Mouse (Mus musculus): Measurements from ENCODE around the gene Racgap1.

Racgap1 gene

DNA sequence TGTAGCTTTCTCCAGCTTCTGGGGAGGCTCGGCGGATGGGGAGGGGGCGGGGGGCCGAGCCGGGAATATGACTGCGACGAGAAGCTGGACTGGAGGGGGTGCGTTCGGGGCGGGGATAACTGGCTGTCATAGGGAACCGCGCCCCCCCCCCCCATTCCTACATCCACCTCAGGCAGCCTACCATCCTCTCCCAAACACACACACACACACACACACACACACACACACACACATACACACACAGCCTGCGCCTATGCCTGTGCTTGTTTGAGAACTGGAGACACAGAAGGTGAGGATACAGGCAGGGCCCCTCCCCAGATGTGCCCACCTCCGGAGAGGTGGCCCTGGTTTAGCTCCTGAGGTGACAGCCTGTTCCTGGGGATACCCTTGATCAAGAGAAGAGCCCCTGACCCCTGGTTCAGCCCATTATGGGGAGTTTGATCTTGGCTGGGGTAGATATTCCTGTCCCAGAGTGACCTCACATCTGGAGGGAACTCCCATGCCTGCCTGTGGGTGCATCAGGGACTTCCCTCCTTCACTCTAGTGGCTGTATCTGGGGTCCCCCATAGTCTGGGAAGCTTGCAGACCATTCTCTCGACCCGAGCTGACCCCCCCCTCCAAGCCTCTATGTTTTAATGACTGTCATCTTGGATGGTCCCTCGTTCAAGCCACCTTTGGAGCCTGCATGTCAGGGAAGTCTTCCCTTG is 19.7 kb upstream of the Racgap1 start:
- no peak for TF ChIP-seq GATA4 (IDR thresholded peaks at IDR 0.05; ENCODE audit: insufficient replicate concordance, low read length)

- TF ChIP-seq GATA4 (IDR thresholded peaks at IDR 0.05; ENCODE audit: insufficient replicate concordance, low read length), result no peak
Observed at GRCm38 (mm10) chr15:99670154-99670821, 18.8 kb upstream of the Racgap1 start, which contains the start of gene Asic1. Gene Asic1, plus strand, starts transcription at chr15:99670368.

DNA sequence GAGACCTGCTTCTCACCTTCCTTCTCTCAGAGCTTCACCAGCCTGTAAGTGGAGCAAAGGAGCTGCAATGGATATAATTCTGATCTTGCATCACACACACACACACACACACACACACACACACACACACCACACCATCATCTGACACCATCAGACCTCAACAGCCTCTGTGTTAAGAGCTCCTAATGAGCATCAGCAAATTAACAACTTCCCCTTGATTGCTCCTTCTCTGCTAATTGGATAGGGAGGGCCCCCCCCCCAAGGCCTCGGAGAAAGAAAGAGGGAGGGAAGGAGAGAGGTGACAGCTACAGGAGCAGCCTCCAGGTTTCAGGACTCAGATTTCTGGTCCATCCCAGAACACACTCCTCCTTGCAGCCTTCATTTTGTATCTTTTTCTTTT is 17.9 kb upstream of the Racgap1 start:
- no peak for TF ChIP-seq GATA4 (IDR thresholded peaks at IDR 0.05; ENCODE audit: insufficient replicate concordance, low read length)

GRCm38 (mm10) chr15:99668881-99669280 is 17.4 kb upstream of the Racgap1 start:
- no peak for TF ChIP-seq GATA4 (IDR thresholded peaks at IDR 0.05; ENCODE audit: insufficient replicate concordance, low read length)

- TF ChIP-seq GATA4 (IDR thresholded peaks at IDR 0.05; ENCODE audit: insufficient replicate concordance, low read length), result no peak
Observed at GRCm38 (mm10) chr15:99667544-99667943, 16.1 kb upstream of the Racgap1 start.

DNA sequence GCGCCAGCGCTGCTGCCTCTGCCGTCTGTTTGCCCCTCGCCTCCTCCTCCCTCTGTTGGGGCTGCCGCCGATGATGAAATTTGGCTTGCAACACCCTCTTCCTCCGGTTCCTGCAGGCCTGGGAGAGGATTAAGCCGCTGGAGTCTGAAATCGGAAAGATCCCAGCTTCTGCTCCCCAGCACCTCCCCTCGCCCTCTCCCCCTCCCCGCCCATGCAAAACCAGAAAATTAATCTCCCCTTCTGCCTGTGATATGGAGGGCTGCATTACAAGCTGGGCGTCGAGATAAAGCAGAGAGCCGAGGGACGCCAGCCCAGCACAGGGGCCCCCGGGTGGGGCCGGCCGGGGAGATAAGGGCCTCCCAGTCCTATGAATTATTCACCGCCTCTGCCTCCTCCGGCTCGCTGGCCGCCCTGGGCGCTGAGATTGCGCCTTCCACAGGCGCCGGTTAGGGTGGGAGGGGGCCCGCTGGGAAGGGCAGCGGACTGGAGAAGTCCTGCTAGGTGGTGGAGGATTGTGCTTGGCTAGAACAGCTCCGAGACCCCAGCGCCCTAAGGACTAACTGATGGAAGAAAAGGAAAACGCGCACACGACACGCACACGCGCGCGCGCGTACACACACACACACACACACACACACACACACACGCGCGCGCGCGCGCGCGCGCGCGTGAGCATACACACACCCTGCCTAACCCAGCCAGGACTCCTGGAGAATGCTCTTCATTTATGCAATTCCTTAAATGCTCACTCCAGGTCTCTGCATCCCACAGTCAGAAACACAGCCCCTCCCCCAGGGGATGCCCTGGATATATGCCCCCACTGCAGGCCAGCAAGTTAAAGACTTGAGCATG is 13.4 kb upstream of the Racgap1 start:
- TF ChIP-seq GATA4 (IDR thresholded peaks at IDR 0.05; ENCODE audit: insufficient replicate concordance, low read length), result peak; percentile 26; the same call in 1 of the 2 replicates

- no peak for TF ChIP-seq GATA4 (IDR thresholded peaks at IDR 0.05; ENCODE audit: insufficient replicate concordance, low read length)
Observed at GRCm38 (mm10) chr15:99663964-99664599, 12.6 kb upstream of the Racgap1 start.

DNA sequence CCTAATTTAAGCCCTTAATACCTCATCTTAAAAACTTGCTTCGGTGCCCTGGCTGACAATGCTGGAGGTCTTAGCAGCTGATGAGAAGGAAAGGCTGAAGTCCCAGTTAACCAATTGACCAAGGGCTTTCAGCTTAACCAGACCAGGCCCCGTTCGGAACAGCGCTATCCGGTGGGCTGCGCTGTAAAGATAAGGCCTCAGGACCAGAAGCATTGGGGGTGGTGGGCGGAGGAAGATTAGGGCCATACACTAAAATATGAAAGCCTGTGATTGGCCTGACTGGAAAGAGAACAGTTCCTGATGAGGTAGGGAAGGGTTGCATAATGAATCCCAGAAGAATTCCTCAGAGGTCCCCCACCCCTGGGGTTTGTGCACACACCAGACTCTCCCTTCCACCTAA is 10.9 kb upstream of the Racgap1 start:
- no peak for TF ChIP-seq GATA4 (IDR thresholded peaks at IDR 0.05; ENCODE audit: insufficient replicate concordance, low read length)

- TF ChIP-seq GATA4 (IDR thresholded peaks at IDR 0.05; ENCODE audit: insufficient replicate concordance, low read length), result no peak
Observed at GRCm38 (mm10) chr15:99661121-99661830, 9.8 kb upstream of the Racgap1 start.

- TF ChIP-seq GATA4 (IDR thresholded peaks at IDR 0.05; ENCODE audit: insufficient replicate concordance, low read length), result no peak
Observed at GRCm38 (mm10) chr15:99658437-99658836, 7.0 kb upstream of the Racgap1 start.

GRCm38 (mm10) chr15:99655956-99656355 is 4.5 kb upstream of the Racgap1 start:
- no peak for TF ChIP-seq GATA4 (IDR thresholded peaks at IDR 0.05; ENCODE audit: insufficient replicate concordance, low read length)

GRCm38 (mm10) chr15:99653876-99654275 is 2.4 kb upstream of the Racgap1 start:
- no peak for TF ChIP-seq GATA4 (IDR thresholded peaks at IDR 0.05; ENCODE audit: insufficient replicate concordance, low read length)

DNA sequence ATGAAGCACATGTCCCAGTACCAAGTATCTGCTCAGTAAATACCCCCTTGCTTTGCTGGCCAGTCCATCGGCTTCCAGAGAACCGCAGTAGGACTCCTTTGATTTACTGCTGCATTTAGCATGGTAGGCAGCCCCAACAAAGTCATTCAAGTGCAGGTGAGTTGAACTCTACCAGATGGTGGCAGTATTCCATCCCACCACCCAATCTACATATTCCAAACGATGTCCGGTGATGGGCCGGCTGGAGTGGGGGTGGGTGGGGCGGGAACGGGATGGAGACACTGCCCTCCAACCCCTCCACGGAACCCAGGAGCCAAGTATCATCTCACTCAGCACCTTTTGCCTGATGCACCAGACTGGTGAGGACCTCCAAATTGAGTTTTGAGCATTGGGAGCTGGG is 1.8 kb upstream of the Racgap1 start:
- TF ChIP-seq GATA4 (IDR thresholded peaks at IDR 0.05; ENCODE audit: insufficient replicate concordance, low read length), result no peak

GRCm38 (mm10) chr15:99651984-99652872 is 772 bp upstream of the Racgap1 start:
- TF ChIP-seq GATA4 (IDR thresholded peaks at IDR 0.05; ENCODE audit: insufficient replicate concordance, low read length), result no peak
